Mouse (Mus musculus) bone marrow macrophage, adult 2 months (primary cell): ENCODE data around the gene Sept10. TPM values are rescaled to one million over a fixed set of nuclear protein-coding genes. Genes with fewer than 3 reads are reported as not detected.
"Not testable (repeated sequence)": the region's sequence is repeated elsewhere in the genome, so short reads cannot be mapped to it uniquely, and the experiment has no call there.

Experiments
- H3K27ac ChIP-seq: 2 replicates; pipeline ENCODE4 v1.5.1; 2012; ENCODE audit warnings: low read depth, low read length; ENCODE audit not compliant: insufficient read depth
- H3K4me1 ChIP-seq: 2 replicates; pipeline ENCODE4 v1.6.1; 2012; ENCODE audit warnings: low read length; ENCODE audit not compliant: control insufficient read depth, insufficient read depth
- H3K4me3 ChIP-seq: 2 replicates; pipeline ENCODE4 v1.5.1; 2012; ENCODE audit warnings: mild to moderate bottlenecking, low read length, moderate library complexity; ENCODE audit not compliant: insufficient read depth
- CTCF ChIP-seq: IDR thresholded peaks from 2 replicates; pipeline ENCODE4 v1.5.1; 2012; ENCODE audit warnings: low read depth, mild to moderate bottlenecking, low read length, moderate library complexity
- POLR2A ChIP-seq: IDR thresholded peaks from 2 replicates; pipeline ENCODE4 v1.6.1; 2012; ENCODE audit warnings: mild to moderate bottlenecking, low read depth, low read length, borderline replicate concordance
- polyA plus RNA-seq: library from polyadenylated mRNA; stranded (reverse); fragments of >200 nt; gene quantifications from 2 replicates; pipeline ENCODE4 v1.2.4, GENCODE M21; 2012; ENCODE audit not compliant: missing spikeins, insufficient read depth, insufficient read length

Gene Sept10
- polyA plus RNA-seq, 1 experiment: 18.1 TPM

DNA sequence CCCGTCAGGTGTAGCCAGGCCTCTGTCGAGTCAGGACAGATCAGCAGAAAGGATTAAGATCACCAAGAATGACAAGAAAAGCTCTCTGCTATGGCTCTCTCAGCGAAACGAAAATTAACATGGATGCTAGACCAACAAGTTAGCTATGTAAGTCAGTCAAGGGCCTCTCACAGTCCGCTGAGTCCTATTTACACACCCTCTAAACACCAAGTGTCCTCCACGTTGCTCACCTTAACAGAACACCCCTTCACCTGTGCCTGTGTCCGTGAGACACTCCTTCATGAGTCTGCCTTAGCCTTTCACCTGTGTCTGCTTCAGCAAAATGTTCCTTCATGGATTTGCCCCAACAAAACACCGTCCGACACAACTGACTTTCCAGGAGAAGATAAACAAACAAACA lies 108.3 kb downstream of the Sept10 start:
- Histone ChIP-seq H3K4me3 (no peak overlapping the region), H3K27ac (no peak overlapping the region), H3K4me1 (peaks cover 2% of the 10 kb centered on the region; the same call in 1 of the 2 replicates)
- TF ChIP-seq POLR2A (no peak), CTCF (no peak)

DNA sequence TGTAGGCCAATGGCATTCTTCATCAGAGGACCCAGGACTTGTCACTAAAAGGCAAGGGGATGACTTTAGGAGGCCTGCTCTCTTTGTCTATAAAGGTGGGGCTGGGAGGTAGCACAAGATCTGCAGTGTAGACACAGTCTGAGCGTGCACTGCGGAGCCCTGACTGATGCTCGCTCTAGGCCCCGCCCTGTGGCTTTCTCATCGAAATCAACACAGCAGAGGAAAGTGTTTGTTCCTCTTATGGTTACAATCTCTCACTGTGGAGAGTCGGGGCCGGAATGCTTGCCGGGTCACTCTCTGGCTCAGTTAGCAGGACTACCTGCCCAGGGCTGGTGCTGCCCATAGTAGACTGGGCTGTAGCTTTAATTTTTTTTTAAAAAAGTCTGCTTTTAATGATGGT lies 108.9 kb downstream of the Sept10 start:
- Histone ChIP-seq H3K27ac (no peak overlapping the region), H3K4me3 (no peak overlapping the region), H3K4me1 (peaks cover 2% of the 10 kb centered on the region; the same call in 1 of the 2 replicates)
- TF ChIP-seq POLR2A (no peak), CTCF (no peak)

- H3K4me3 ChIP-seq: no peak overlapping the region
- H3K27ac ChIP-seq: no peak overlapping the region
- peaks cover 2% of the 10 kb centered on the region; the same call in 1 of the 2 replicates for H3K4me1 ChIP-seq
- TF ChIP-seq POLR2A (no peak), CTCF (no peak)
These were observed 111.3 kb downstream of the Sept10 start for GRCm38 (mm10) chr10:59110386-59110785.

DNA sequence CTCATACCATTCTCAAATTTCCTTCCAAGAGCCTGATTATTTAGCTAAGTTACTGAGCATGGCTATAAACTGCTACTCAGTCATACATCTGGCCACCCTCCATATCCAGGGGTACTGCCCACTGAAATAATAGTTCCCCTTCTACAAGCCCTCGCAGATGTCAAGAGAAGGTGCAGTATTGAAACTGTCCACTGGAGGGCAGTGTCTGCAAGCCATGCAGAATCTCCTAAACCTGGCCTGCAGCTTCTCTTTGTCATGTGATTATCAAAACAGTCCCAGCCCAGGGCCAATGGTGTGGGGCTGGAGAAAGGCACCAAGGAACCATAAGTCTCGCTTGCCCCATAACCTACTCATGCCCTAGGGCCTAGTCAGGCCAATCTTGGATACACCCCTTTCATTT lies 112.6 kb downstream of the Sept10 start:
- TF ChIP-seq CTCF (peak; percentile 94), POLR2A (no peak)
- Histone ChIP-seq H3K4me1 (peaks cover 2% of the 10 kb centered on the region; the same call in 1 of the 2 replicates), H3K27ac (no peak overlapping the region), H3K4me3 (no peak overlapping the region)

GRCm38 (mm10) chr10:59106644-59107043 lies 115.0 kb downstream of the Sept10 start:
- H3K4me3 ChIP-seq: no peak overlapping the region
- TF ChIP-seq CTCF (no peak), POLR2A (no peak)
- H3K4me1 ChIP-seq: no peaks in the 10 kb centered on the region
- H3K27ac ChIP-seq: no peak overlapping the region

DNA sequence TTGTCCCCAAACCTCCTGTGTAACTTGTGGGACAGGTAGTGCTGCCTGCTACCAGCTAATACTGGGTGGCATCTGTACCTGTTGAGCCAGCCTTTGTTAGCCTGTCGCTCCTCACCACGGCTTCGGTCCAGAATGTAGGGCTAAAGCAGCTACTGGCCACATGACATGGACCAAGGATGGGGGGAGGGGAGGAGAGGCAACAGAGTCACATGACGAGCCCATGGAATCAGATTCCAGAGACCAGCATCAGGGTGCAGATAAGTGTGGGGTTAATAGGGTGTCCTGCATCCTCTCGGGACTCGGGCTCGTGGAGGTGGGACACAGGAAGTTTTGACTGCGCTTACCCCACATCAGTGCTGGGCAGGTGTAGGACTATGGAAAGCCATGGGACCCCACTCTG lies 115.8 kb downstream of the Sept10 start:
- Histone ChIP-seq H3K4me3 (no peak overlapping the region), H3K4me1 (no peaks in the 10 kb centered on the region), H3K27ac (no peak overlapping the region)
- TF ChIP-seq POLR2A (no peak), CTCF (no peak)

- no peak overlapping the region for H3K4me3 ChIP-seq
These were observed 117.0 kb downstream of the Sept10 start for GRCm38 (mm10) chr10:59104683-59105082.

GRCm38 (mm10) chr10:59103076-59103475 lies 118.6 kb downstream of the Sept10 start:
- not testable (repeated sequence) for H3K4me1 ChIP-seq, H3K27ac ChIP-seq, H3K4me3 ChIP-seq

More at GRCm38 (mm10) chr10:59104683-59105082, 117.0 kb downstream of the Sept10 start:
- Histone ChIP-seq H3K4me1 (no peaks in the 10 kb centered on the region), H3K27ac (no peak overlapping the region)
- TF ChIP-seq CTCF (no peak), POLR2A (no peak)

DNA sequence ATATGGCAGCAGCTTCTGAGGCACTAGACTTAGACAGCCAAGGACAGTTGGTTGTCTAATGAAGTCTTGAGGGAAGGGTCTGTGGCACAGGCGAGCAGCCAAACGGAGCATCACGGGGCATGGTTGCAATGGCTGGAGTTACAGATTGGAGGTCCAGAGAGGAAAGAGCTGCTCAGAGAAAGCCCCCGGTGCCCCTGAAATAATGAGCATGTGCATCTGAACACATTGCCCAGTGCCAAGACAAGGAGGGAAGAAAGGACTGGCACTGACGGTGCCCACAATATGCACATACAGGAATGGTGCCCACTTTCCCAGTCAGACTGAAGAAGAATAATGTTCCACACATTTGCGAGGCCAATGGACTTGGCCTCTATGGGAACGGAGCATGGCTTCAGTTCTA lies 129.7 kb downstream of the Sept10 start:
- no peaks in the 10 kb centered on the region for H3K4me1 ChIP-seq
- TF ChIP-seq CTCF (no peak), POLR2A (no peak)
- H3K4me3 ChIP-seq: no peak overlapping the region
- no peak overlapping the region for H3K27ac ChIP-seq

Other genes with a start within 250 kb of the Sept10 start
- gene Sowahc, start 106 bp upstream of the Sept10 start, polyA plus RNA-seq: 7.8 and 8.3 TPM in 2 replicates
- 58.7 and 59.2 TPM in 2 replicates for gene P4ha1, start 101.4 kb upstream of the Sept10 start, polyA plus RNA-seq
- 22.1 and 25.2 TPM in 2 replicates for gene Gm10273, start 173.8 kb upstream of the Sept10 start, polyA plus RNA-seq
- gene Pla2g12b, start 181.8 kb upstream of the Sept10 start, polyA plus RNA-seq: not detected in 2 replicates
- 3.3 and 5.2 TPM in 2 replicates for gene Oit3, start 219.9 kb upstream of the Sept10 start, polyA plus RNA-seq